Mouse (Mus musculus): ENCODE measurements around the gene Chrm2. TPM values are rescaled to one million over a fixed set of nuclear protein-coding genes. Genes with fewer than 3 reads are reported as not detected.

Chrm2 gene
- 0.03 and 0.04 TPM in 2 replicates for polyA plus RNA-seq (2015; fragmentation: Nextera tagmentation; extraction: Ambion mirVana)

GRCm38 (mm10) chr6:36387612-36388400 lies at the start of gene Chrm2:
Gene Chrm2, plus strand, starts transcription at chr6:36388084.
- peaks cover 28% of the 10 kb centered on the region for H3K27me3 ChIP-seq (ENCODE audit: insufficient read depth, low read length)
- no peaks in the 10 kb centered on the region for H3K36me3 ChIP-seq (ENCODE audit: insufficient read depth, low read length)
- H3K4me3 ChIP-seq (replicated peaks; ENCODE audit: low read depth, low read length): peak within 1 kb of the TSS; percentile 44
- H3K27ac ChIP-seq: no peak within 1 kb of the TSS
- DNase-seq (ENCODE audit: low spot score) (peak; percentile 16), ATAC-seq (replicated peaks; ENCODE audit: low FRiP score, low read depth) (no peak)
- H3K9me3 ChIP-seq (replicated peaks; ENCODE audit: low read length): no peaks in the 10 kb centered on the region
- peaks cover 9% of the 10 kb centered on the region; the same call in 1 of the 2 replicates for H3K4me1 ChIP-seq (replicated peaks; ENCODE audit: insufficient read depth, low read length)
- WGBS: 3% methylated on average over 30 of the region's 30 CpGs
- peak within 1 kb of the TSS; percentile 84 for H3K4me2 ChIP-seq (ENCODE audit: low read length)
- H3K9ac ChIP-seq (ENCODE audit: low read depth, low read length): 0 out of 2 replicates have a peak within 1 kb of the TSS, but pooled peaks have one; percentile 23
- no peak for TF ChIP-seq CTCF (IDR thresholded peaks at IDR 0.05; ENCODE audit: low read depth)

GRCm38 (mm10) chr6:36373983-36374382 lies 13.9 kb upstream of the Chrm2 start:
- Histone ChIP-seq H3K4me1 (replicated peaks; ENCODE audit: insufficient read depth, low read length) (no peaks in the 10 kb centered on the region), H3K27me3 (ENCODE audit: insufficient read depth, low read length) (no peaks in the 10 kb centered on the region), H3K9me3 (replicated peaks; ENCODE audit: low read length) (no peaks in the 10 kb centered on the region), H3K4me3 (replicated peaks; ENCODE audit: low read depth, low read length) (no peak overlapping the region), H3K36me3 (ENCODE audit: insufficient read depth, low read length) (no peaks in the 10 kb centered on the region), H3K9ac (ENCODE audit: low read depth, low read length) (no peak overlapping the region), H3K4me2 (ENCODE audit: low read length) (no peak overlapping the region), H3K27ac (no peak overlapping the region)
- ATAC-seq (replicated peaks; ENCODE audit: low FRiP score, low read depth): no peak
- no peak for TF ChIP-seq CTCF (IDR thresholded peaks at IDR 0.05; ENCODE audit: low read depth)
- no peak for DNase-seq (ENCODE audit: low spot score)
- WGBS: 81% methylated on average over 2 of the region's 2 CpGs

- H3K9me3 ChIP-seq (replicated peaks; ENCODE audit: low read length): no peaks in the 10 kb centered on the region
- no peak overlapping the region for H3K4me3 ChIP-seq (replicated peaks; ENCODE audit: low read depth, low read length)
- no peaks in the 10 kb centered on the region for H3K36me3 ChIP-seq (ENCODE audit: insufficient read depth, low read length)
- 53% methylated on average over 4 of the region's 4 CpGs for WGBS
- H3K9ac ChIP-seq (ENCODE audit: low read depth, low read length): no peak overlapping the region
- DNase-seq (ENCODE audit: low spot score) (peak; percentile 56), ATAC-seq (replicated peaks; ENCODE audit: low FRiP score, low read depth) (no peak)
- TF ChIP-seq CTCF (IDR thresholded peaks at IDR 0.05; ENCODE audit: low read depth): no peak
- no peak overlapping the region for H3K4me2 ChIP-seq (ENCODE audit: low read length)
- H3K27me3 ChIP-seq (ENCODE audit: insufficient read depth, low read length): no peaks in the 10 kb centered on the region
- H3K27ac ChIP-seq: no peak overlapping the region
- H3K4me1 ChIP-seq (replicated peaks; ENCODE audit: insufficient read depth, low read length): no peaks in the 10 kb centered on the region
Observed at GRCm38 (mm10) chr6:36377936-36378335, 9.9 kb upstream of the Chrm2 start.

GRCm38 (mm10) chr6:36384102-36384501 lies 3.8 kb upstream of the Chrm2 start:
- H3K36me3 ChIP-seq (ENCODE audit: insufficient read depth, low read length): no peaks in the 10 kb centered on the region
- DNase-seq (ENCODE audit: low spot score) (no peak), ATAC-seq (replicated peaks; ENCODE audit: low FRiP score, low read depth) (no peak)
- no peak for TF ChIP-seq CTCF (IDR thresholded peaks at IDR 0.05; ENCODE audit: low read depth)
- no peak overlapping the region for H3K4me3 ChIP-seq (replicated peaks; ENCODE audit: low read depth, low read length)
- H3K4me1 ChIP-seq (replicated peaks; ENCODE audit: insufficient read depth, low read length): peaks cover 9% of the 10 kb centered on the region; the same call in 1 of the 2 replicates
- H3K27ac ChIP-seq: no peak overlapping the region
- peaks cover 15% of the 10 kb centered on the region for H3K27me3 ChIP-seq (ENCODE audit: insufficient read depth, low read length)
- H3K9me3 ChIP-seq (replicated peaks; ENCODE audit: low read length): no peaks in the 10 kb centered on the region
- H3K4me2 ChIP-seq (ENCODE audit: low read length): no peak overlapping the region
- no peak overlapping the region for H3K9ac ChIP-seq (ENCODE audit: low read depth, low read length)
- whole genome bisulfite sequencing: 58% methylated on average over 3 of the region's 3 CpGs

GRCm38 (mm10) chr6:36388401-36389259 lies 746 bp downstream of the Chrm2 start:
- no peaks in the 10 kb centered on the region for H3K9me3 ChIP-seq (replicated peaks; ENCODE audit: low read length)
- H3K27me3 ChIP-seq (ENCODE audit: insufficient read depth, low read length): peaks cover 31% of the 10 kb centered on the region
- no peak for TF ChIP-seq CTCF (IDR thresholded peaks at IDR 0.05; ENCODE audit: low read depth)
- 0 out of 2 replicates have a peak overlapping the region, but pooled peaks have one; percentile 23 for H3K9ac ChIP-seq (ENCODE audit: low read depth, low read length)
- peak overlapping the region; percentile 84 for H3K4me2 ChIP-seq (ENCODE audit: low read length)
- peak; percentile 9 for DNase-seq (ENCODE audit: low spot score)
- no peaks in the 10 kb centered on the region for H3K36me3 ChIP-seq (ENCODE audit: insufficient read depth, low read length)
- WGBS: under 1% methylated on average over 36 of the region's 36 CpGs
- ATAC-seq (replicated peaks; ENCODE audit: low FRiP score, low read depth): 0 out of 2 replicates have a peak, but pooled peaks have one; percentile 3
- peaks cover 9% of the 10 kb centered on the region; the same call in 1 of the 2 replicates for H3K4me1 ChIP-seq (replicated peaks; ENCODE audit: insufficient read depth, low read length)
- peak overlapping the region; percentile 44 for H3K4me3 ChIP-seq (replicated peaks; ENCODE audit: low read depth, low read length)
- no peak overlapping the region for H3K27ac ChIP-seq
